In genomic region chr12:72664020-72664734, GRCm38 (mm10) we compare ENCODE assay signal across 9 mouse cellular contexts. TPM values are rescaled to one million over a fixed set of nuclear protein-coding genes. Genes with fewer than 3 reads are reported as not detected.
DNase-seq lines count a peak whose midpoint lies in the region; ATAC-seq and TF ChIP-seq lines count a peak whose summit lies in the region.
"Had no signal": no experiment of that assay in that cellular context is flagged by ENCODE, and none has a peak within 500 bp of the region (broad histone marks: within the 10 kb centered on the region; RNA-seq: fewer than 3 reads in every experiment).

No protein-coding gene starts in this region.

- WGBS in forebrain, embryonic 10.5 days, result 15% methylated on average over 28 of the region's 28 CpGs
- 4% methylated on average over 28 of the region's 28 CpGs for WGBS in hindbrain, embryonic 15.5 days
- 3% methylated on average over 28 of the region's 28 CpGs for WGBS in stomach, embryonic 16.5 days

- ATAC-seq in hindbrain, embryonic 15.5 days (ENCODE audit: low FRiP score, low read depth), result peak; percentile 79
- peak; percentile 1; the same call in 1 of the 2 replicates for ATAC-seq in megakaryocyte progenitor cell, adult 5-6 weeks (replicated peaks; ENCODE audit: poor library complexity)
- ATAC-seq in stomach, embryonic 16.5 days (ENCODE audit: insufficient read depth, low FRiP score), result peak; percentile 47

- TF ChIP-seq POLR2A in bone marrow macrophage, adult 2 months (IDR thresholded peaks at IDR 0.05; ENCODE audit: borderline replicate concordance, low read depth, low read length), result no peak

- no peaks in the 10 kb centered on the region for H3K36me3 ChIP-seq in forebrain, embryonic 10.5 days (replicated peaks)
- no peaks in the 10 kb centered on the region for H3K36me3 ChIP-seq in hindbrain, embryonic 15.5 days
- no peaks in the 10 kb centered on the region for H3K36me3 ChIP-seq in stomach, embryonic 16.5 days (ENCODE audit: control insufficient read depth, insufficient read depth, low read length)

- peak overlapping the region; percentile 92 for H3K4me2 ChIP-seq in hindbrain, embryonic 15.5 days
- peak overlapping the region; percentile 89 for H3K4me2 ChIP-seq in stomach, embryonic 16.5 days (ENCODE audit: low read depth, low read length)

- H3K9me3 ChIP-seq in forebrain, embryonic 10.5 days, result no peaks in the 10 kb centered on the region
- H3K9me3 ChIP-seq in hindbrain, embryonic 15.5 days, result no peaks in the 10 kb centered on the region
- peaks cover 5% of the 10 kb centered on the region; the same call in 1 of the 2 replicates for H3K9me3 ChIP-seq in stomach, embryonic 16.5 days (replicated peaks; ENCODE audit: control insufficient read depth, low read length)

- peaks cover 26% of the 10 kb centered on the region for H3K27me3 ChIP-seq in forebrain, embryonic 10.5 days (ENCODE audit: poor library complexity, severe bottlenecking)
- no peaks in the 10 kb centered on the region for H3K27me3 ChIP-seq in hindbrain, embryonic 15.5 days
- no peaks in the 10 kb centered on the region for H3K27me3 ChIP-seq in stomach, embryonic 16.5 days (ENCODE audit: control insufficient read depth, insufficient read depth, low read length)

- peak; percentile 10 for DNase-seq in ovary, postnatal 10 days (ENCODE audit: low spot score)
- DNase-seq in ovary, adult 18-20 months (ENCODE audit: low spot score), result no peak
- no peak for DNase-seq in forebrain, embryonic 10.5 days (ENCODE audit: extremely low spot score, low spot score)
- DNase-seq in left cerebral cortex, postnatal 4 days, result peak; percentile 29

- TF ChIP-seq CTCF in bone marrow macrophage, adult 2 months (IDR thresholded peaks at IDR 0.05; ENCODE audit: low read depth, low read length), result no peak

- peak overlapping the region; percentile 43; the same call in 1 of the 2 replicates for H3K27ac ChIP-seq in bone marrow macrophage, adult 2 months (ENCODE audit: insufficient read depth, low read depth, low read length)
- H3K27ac ChIP-seq in forebrain, embryonic 10.5 days, result peak overlapping the region; percentile 75
- peak overlapping the region; percentile 36 for H3K27ac ChIP-seq in hindbrain, embryonic 15.5 days (replicated peaks)
- H3K27ac ChIP-seq in stomach, embryonic 16.5 days (ENCODE audit: low read length), result peak overlapping the region; percentile 93

- H3K4me1 ChIP-seq in bone marrow macrophage, adult 2 months (ENCODE audit: control insufficient read depth, insufficient read depth, low read length), result peaks cover 17% of the 10 kb centered on the region
- peaks cover 22% of the 10 kb centered on the region for H3K4me1 ChIP-seq in forebrain, embryonic 10.5 days
- H3K4me1 ChIP-seq in hindbrain, embryonic 15.5 days (replicated peaks), result peaks cover 12% of the 10 kb centered on the region
- 0 out of 2 replicates have a peak, but pooled peaks cover 10% of the 10 kb centered on the region for H3K4me1 ChIP-seq in stomach, embryonic 16.5 days (ENCODE audit: control insufficient read depth, insufficient read depth, low read length)

- H3K4me3 ChIP-seq in bone marrow macrophage, adult 2 months (ENCODE audit: insufficient read depth, low read length), result peak overlapping the region; percentile 89
- H3K4me3 ChIP-seq in forebrain, embryonic 10.5 days, result peak overlapping the region; percentile 63
- H3K4me3 ChIP-seq in hindbrain, embryonic 15.5 days, result peak overlapping the region; percentile 64
- H3K4me3 ChIP-seq in stomach, embryonic 16.5 days (replicated peaks; ENCODE audit: low read length), result peak overlapping the region; percentile 72

- peak overlapping the region; percentile 65 for H3K9ac ChIP-seq in hindbrain, embryonic 15.5 days
- peak overlapping the region; percentile 78 for H3K9ac ChIP-seq in stomach, embryonic 16.5 days (ENCODE audit: low read length)

- intact Hi-C loops in left cerebral cortex, postnatal 4 days (cut with DNase I), result no loop called here

RNA-seq across cellular contexts. Expression of gene Dhrs7, which starts 0.5 kb away (rescaled TPM):
- 52.0 and 60.2 TPM in 2 replicates for polyA plus RNA-seq in bone marrow macrophage, adult 2 months (2012; ENCODE audit: insufficient read depth, insufficient read length, missing spikeins)
- 6.3 and 6.6 TPM in 2 replicates for polyA plus RNA-seq in forebrain, embryonic 10.5 days (2016; fragmentation: Nextera tagmentation; extraction: Ambion mirVana)
- polyA plus RNA-seq in hindbrain, embryonic 15.5 days (2015; fragmentation: Nextera tagmentation; extraction: Ambion mirVana), result 15.3 and 22.8 TPM in 2 replicates
- 10 to 100 TPM; 15.0 to 15.8 TPM for total RNA-seq in left cerebral cortex, postnatal 4 days (2021)
- 30.0 and 33.0 TPM in 2 replicates for total RNA-seq in megakaryocyte progenitor cell, adult 5-6 weeks (2015)
- total RNA-seq in megakaryocyte progenitor cell, adult 5-6 weeks (2017), result 49.9 and 59.7 TPM in 2 replicates
- polyA plus RNA-seq in stomach, embryonic 16.5 days (2015; fragmentation: Nextera tagmentation; extraction: Ambion mirVana), result 66.2 and 68.3 TPM in 2 replicates

RNA-seq across cellular contexts. Expression of gene Gm4756, which starts 14.7 kb away (rescaled TPM):
- polyA plus RNA-seq in bone marrow macrophage, adult 2 months (2012; ENCODE audit: insufficient read depth, insufficient read length, missing spikeins), result not detected in 2 replicates
- not detected in 2 replicates for polyA plus RNA-seq in forebrain, embryonic 10.5 days (2016; fragmentation: Nextera tagmentation; extraction: Ambion mirVana)
- polyA plus RNA-seq in hindbrain, embryonic 15.5 days (2015; fragmentation: Nextera tagmentation; extraction: Ambion mirVana), result not detected in 2 replicates
- not detected for total RNA-seq in left cerebral cortex, postnatal 4 days (2021)
- not detected in 2 replicates for total RNA-seq in megakaryocyte progenitor cell, adult 5-6 weeks (2015)
- total RNA-seq in megakaryocyte progenitor cell, adult 5-6 weeks (2017), result not detected in 2 replicates
- not detected in 2 replicates for polyA plus RNA-seq in stomach, embryonic 16.5 days (2015; fragmentation: Nextera tagmentation; extraction: Ambion mirVana)
- total RNA-seq: left cerebral cortex, adult 18-20 months had no signal

Comparison
In these comparisons a context has a peak if more than half of its experiments do, and no peak if none do; other contexts are left out.
1. DNase-seq: peak in ovary, postnatal 10 days (single experiment) and left cerebral cortex, postnatal 4 days (single experiment); none in ovary, adult 18-20 months (single experiment) and forebrain, embryonic 10.5 days (single experiment).
2. H3K27ac ChIP-seq: peak in every context shown above with its lines; median percentile 93 in stomach, embryonic 16.5 days; 75 in forebrain, embryonic 10.5 days; 43 in bone marrow macrophage, adult 2 months; 36 in hindbrain, embryonic 15.5 days.
3. ATAC-seq: peak in every context shown above with its lines; median percentile 79 in hindbrain, embryonic 15.5 days; 47 in stomach, embryonic 16.5 days; 1 in megakaryocyte progenitor cell, adult 5-6 weeks.
4. Peak in every context shown above with its lines, with median percentiles within 50 percentile points of each other: H3K4me3 ChIP-seq.